Mouse (Mus musculus): ENCODE data around the gene Tedc2.

DNA sequence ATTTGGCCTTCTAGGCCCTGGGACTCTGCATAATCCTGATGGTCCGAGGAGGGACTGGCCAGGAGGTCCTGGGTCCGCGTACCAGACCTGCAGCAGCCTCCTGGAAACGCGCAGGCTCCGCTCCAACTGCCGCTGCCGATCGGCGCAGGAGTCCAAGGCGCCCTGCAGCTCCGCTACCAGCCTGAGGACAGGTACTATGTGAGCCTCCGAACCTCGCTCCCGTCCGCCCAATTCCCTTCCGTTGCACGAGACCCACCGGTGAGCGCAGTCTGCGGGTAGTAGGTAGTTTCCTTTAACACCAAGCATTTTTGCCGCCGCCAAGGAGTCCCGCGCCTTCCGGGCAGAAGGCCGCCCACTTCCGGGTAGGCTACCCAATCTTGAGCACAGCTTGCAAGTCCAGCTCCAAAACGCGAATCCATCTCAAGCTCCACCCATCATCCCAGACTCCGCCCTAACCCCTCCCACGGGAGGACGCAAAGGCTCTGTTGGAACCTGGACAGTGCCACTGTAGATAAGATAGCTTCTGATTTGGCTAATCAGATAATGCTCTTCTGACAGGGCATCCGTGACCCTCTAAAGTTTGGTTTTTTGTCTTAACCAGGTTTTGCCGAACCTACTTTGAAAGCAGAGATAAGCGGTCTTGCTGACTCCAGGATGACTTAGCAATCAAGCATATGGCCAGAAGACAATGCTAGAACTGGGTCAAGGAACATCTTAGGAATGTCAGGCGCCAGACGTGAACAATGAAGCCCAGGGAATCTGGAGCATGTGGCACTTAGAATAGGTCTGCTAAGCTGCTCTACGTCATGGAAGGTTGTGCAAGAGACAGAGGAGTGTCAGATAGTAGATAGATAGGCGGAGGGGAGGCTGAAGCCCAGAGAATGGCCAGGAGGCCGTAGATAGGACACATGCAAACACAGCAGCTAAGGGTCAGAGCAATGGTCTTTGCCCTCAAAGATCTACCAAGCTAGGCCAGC is at the start of gene Tedc2:
- TF ChIP-seq CTCF (IDR thresholded peaks at IDR 0.05) (no peak), POLR2A (IDR thresholded peaks at IDR 0.05; ENCODE audit: insufficient read depth, low read depth, low read length) (peak; percentile 73), EP300 (IDR thresholded peaks at IDR 0.05; ENCODE audit: insufficient read depth, low read depth, low read length) (peak; percentile 76; the same call in 1 of the 2 replicates)
